Mouse (Mus musculus) thymus, postnatal 4 days (tissue): ENCODE measurements around the gene Mrpl12.
"Not testable (repeated sequence)": the region's sequence is repeated elsewhere in the genome, so short reads cannot be mapped to it uniquely, and the experiment has no call there.

ENCODE experiments used
- DNase-seq: peaks from one replicate; pipeline ENCODE4 v3.0.0; 2021

Mrpl12 gene

GRCm38 (mm10) chr11:120510375-120511030, 26.1 kb downstream of the Mrpl12 start:
- DNase-seq: peak; percentile 56

GRCm38 (mm10) chr11:120512790-120513453, 28.5 kb downstream of the Mrpl12 start:
- DNase-seq: no peak

- DNase-seq: not testable (repeated sequence)
Measured at GRCm38 (mm10) chr11:120514262-120514661, 29.8 kb downstream of the Mrpl12 start.

DNA sequence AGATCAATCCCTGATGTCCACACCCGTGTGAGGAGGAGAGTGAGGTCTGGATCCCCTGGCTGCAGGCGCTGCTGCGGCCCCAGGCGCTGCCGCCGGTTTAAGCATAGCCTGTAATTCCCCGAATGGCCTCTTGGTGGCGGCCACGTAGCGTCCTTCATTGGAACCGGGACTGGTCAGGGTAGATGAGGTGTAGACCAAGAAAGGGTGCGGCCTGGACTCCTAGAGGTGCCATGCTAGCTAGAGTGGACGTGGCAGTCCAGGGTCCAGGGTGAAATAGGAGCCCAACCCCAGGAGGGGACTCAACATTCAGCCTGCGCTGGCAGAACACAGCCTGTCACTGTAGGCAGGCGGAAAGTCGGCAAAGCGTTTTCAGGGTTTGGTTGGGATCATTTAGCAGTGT, 31.2 kb downstream of the Mrpl12 start:
- peak; percentile 90 for DNase-seq

DNA sequence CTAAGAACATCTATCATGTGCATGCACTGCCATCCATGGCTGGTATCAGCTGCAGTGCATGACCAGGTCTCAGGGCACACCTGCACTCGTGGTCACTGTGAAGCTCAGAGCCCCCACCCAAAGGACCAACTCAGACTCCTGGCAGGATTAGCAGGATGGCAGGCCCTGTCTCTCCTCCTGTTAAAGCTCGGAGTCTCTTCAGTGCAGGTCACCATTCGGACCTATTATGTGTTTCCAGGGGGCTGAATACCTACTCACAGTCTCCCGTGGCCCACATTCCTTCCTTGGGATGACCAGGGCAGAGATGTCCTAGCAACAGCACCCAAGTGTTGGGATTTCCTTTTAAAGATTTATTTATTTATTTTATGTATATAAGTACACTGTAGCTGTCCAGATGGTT, 32.7 kb downstream of the Mrpl12 start:
- DNase-seq: no peak

- no peak for DNase-seq
Measured at GRCm38 (mm10) chr11:120518027-120518426, 33.6 kb downstream of the Mrpl12 start.

DNA sequence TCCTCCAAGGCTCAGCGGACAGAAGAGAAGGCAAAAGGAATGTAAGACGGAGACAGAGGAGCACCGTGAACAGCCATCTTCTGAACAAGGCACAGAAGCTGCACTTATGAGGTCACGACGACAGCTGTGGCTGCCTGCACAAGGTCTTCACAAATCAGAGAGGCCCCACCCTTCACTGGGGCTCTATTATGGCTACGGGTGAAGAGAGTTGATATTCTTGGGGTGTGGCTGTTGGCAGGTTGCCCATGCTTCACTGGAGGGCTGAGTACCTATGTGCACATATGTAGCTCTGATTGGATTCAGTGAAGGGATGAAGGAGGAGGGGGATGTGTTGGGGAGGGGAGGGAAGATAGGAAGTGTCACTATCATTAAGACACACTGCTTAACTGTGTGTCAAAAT, 34.1 kb downstream of the Mrpl12 start:
- no peak for DNase-seq

DNA sequence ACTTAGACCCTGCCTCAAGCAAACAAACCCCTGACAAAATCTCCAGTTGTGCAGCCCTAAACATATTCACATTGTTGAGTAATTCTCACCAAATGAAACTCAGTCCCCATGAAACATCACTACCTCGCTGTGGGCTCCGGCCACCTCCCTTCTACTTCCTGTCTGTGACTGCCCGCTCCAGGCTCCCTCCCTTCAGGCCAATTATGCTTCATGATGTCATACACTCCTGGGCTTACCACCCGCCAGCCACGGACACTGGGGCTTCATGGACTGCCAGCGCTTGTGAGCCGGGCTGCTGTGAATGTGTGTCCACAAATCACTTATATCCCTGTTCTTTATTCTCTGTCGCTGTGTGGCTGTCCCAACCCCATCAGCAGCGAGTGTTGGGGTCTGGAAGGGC, 35.3 kb downstream of the Mrpl12 start:
- no peak for DNase-seq

GRCm38 (mm10) chr11:120520498-120520897, 36.1 kb downstream of the Mrpl12 start:
- no peak for DNase-seq

- DNase-seq: no peak
Measured at GRCm38 (mm10) chr11:120520967-120521540, 36.6 kb downstream of the Mrpl12 start.

DNA sequence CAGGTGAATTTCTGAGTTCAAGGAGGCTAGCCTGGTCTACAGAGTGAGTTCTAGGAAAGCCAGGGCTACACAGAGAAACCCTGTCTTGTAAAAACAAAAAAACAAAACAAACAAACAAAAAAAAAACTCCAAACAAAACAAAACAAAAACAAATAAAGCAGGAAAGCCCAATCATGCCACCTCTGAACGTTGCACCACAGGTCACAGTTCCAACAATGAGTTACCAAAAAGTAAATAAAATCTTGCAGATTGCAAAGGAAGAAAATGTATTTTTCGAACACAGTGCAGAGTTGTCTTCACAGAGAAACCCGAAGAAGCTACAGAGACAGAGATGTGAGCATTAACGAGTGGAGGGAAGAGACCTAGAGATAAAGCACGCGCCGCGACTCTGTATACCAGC, 38.2 kb downstream of the Mrpl12 start:
- no peak for DNase-seq

DNA sequence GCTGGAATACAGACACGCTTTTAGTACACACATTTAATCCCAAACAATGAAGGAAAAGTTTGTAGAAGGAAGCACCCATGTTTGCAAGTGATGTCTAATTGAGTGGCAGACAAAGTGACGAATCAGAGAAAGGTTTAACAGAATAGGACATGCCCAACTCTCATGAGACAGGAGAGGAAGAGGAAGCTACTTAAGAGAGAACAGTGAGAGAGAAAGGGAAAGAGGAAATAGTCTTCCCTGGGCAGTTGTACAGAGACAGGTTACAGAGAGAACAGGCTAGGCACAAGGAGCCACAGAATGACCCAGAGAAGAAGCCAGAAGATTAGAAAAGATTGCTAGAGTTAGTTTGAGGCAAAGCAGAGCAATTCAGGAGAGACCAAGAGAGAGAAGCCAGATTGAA, 41.5 kb downstream of the Mrpl12 start:
- DNase-seq: no peak

- DNase-seq: no peak
Measured at GRCm38 (mm10) chr11:120527690-120528354, 43.4 kb downstream of the Mrpl12 start.

- DNase-seq: no peak
Measured at GRCm38 (mm10) chr11:120528903-120529302, 44.5 kb downstream of the Mrpl12 start.

DNA sequence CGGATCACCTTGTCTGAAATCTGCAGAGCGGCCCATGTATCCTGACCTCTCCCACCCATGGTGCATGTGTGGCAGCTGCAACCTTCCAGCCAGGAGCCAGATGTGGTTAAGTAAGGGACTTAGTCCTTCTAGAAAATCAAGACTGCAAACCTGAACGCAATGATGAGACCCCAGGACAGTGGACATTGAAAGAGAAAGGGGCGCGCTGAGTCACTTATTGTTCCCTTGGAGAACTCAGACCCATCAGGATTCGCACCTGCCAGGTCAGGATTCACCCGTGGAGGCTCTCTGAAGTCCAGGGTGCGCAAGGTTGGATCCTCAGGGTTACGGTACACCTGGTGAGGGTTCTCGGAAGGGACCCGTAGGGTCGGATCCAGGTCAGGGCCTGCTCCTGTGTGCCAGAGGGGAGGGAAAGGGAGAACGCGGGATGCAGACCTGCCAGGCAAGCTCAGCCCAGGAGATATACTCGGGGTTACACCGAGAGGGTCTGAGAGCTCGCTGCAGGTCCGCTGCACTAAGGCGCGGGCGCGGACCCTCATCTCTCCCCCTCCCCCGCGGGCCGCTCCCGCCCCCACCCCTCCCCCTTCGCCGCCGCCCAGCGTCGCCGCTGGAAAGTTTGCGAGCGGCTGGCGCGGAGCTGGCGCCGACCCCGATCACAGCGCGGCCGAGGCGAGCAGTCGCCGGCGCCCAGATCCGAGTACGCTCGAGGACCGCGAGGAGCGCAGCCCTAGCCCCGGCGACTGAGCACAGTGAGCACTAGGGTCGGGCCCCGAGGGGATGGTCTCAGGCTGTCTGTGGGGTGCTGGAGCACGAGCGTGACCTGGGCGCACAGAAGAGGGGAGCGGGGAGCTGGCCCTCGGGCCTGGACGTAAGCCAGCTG, 45.9 kb downstream of the Mrpl12 start, which contains the start of gene Gcgr:
TSS of gene Gcgr (plus strand) at position 615 of the 880 bp plus-strand sequence.
- DNase-seq: peak; percentile 50

- no peak for DNase-seq
Measured at GRCm38 (mm10) chr11:120531646-120532045, 47.2 kb downstream of the Mrpl12 start.

DNA sequence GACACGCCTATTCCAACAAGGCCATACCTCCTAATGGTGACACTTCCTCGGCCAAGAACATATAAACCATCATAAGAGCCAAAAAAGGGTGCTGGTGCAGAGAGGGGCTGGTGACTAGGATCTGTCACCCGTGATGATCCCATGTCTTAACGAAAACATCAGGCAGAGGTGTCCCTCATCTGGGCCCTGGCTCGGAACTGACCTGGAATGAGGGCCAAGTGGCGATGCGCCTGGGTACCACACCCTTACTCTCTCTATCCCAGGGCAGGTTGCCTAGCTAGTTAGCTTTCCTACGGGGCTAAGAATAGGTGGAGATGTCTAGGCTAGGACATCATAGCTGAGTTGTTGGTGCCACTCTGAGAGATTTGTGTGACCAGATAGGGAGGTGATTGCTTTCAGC, 49.7 kb downstream of the Mrpl12 start:
- no peak for DNase-seq

DNA sequence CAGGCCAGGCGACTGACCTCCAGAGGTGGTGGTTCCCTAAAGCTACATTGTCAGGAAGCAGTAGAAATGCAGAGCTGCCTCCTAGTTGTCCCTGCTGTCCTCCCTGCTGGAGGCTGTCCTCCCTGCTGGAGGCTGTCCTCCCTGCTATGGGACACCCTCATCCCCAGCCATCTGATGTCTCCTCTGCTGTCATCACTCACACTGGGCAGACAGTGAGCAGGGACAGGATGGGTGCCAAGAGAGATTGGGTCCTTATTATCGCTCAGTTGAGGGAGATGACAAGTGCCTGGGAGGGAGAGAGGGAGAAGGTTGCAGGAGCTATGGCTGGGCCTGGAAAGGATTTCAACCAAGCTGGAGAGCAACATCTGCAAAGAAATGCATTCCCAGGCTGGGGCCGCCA, 50.7 kb downstream of the Mrpl12 start:
- DNase-seq: no peak

GRCm38 (mm10) chr11:120535804-120536203, 51.4 kb downstream of the Mrpl12 start:
- no peak for DNase-seq

DNA sequence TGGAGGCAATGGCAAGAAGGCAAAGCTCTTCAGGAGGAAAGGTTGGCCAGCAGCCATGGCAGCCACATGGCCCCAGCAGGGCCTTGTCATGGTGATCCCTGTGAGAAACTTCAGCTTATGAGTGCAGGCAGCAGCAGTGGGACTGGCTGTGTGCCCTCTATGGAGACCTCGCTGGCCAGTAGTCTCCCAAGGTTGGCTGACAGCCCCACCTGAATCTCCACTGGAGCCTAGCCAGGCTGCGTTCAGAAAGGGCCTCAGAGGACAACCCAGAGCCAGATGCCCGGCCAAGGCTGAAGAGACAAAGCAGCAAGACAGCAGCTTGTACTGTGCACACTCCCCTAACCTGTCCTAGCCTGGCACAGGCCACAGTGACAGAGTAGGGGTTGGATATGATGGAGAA, 54.1 kb downstream of the Mrpl12 start:
- DNase-seq: no peak
